Mouse (Mus musculus) limb, embryonic 14.5 days (tissue): ENCODE results near the gene Os9. TPM values are rescaled to one million over a fixed set of nuclear protein-coding genes. Genes with fewer than 3 reads are reported as not detected.
A peak's percentile ranks its signal among the peaks of the same experiment; 100 is the strongest.

Source experiments
- ATAC-seq: fragments of 200-750 bp; cut with Nextera tagmentation; 2 replicates; pipeline ENCODE4 v1.8.0; 2017; ENCODE audit warnings: low read depth, moderate number of reproducible peaks, moderate TSS enrichment; ENCODE audit not compliant: low FRiP score
- DNase-seq: peaks from one replicate; pipeline ENCODE4 v3.0.0-alpha.2; 2015; ENCODE audit warnings: low spot score
- H3K27ac ChIP-seq: fragments of 300-500 bp; sonication (generic); replicated peaks from 2 replicates; pipeline ENCODE4 v1.5.1; 2014; ENCODE audit warnings: low read depth, mild to moderate bottlenecking, low read length, moderate library complexity, mixed read lengths
- H3K27me3 ChIP-seq: fragments of 300-500 bp; sonication (generic); 2 replicates; pipeline ENCODE4 v1.6.1; 2014; ENCODE audit warnings: low read length, mixed read lengths; ENCODE audit not compliant: control insufficient read depth, insufficient read depth
- H3K36me3 ChIP-seq: fragments of 300-500 bp; sonication (generic); 2 replicates; pipeline ENCODE4 v1.6.1; 2014; ENCODE audit warnings: mild to moderate bottlenecking, low read length, moderate library complexity, mixed read lengths; ENCODE audit not compliant: control insufficient read depth, insufficient read depth
- H3K4me1 ChIP-seq: fragments of 300-500 bp; sonication (generic); 2 replicates; pipeline ENCODE4 v1.6.1; 2014; ENCODE audit warnings: antibody characterized with exemption, low read length, mixed read lengths; ENCODE audit not compliant: control insufficient read depth, insufficient read depth
- H3K4me2 ChIP-seq: fragments of 300-500 bp; sonication (generic); replicated peaks from 2 replicates; pipeline ENCODE4 v1.6.1; 2014; ENCODE audit warnings: low read depth, mild to moderate bottlenecking, low read length, moderate library complexity; ENCODE audit not compliant: severe bottlenecking
- H3K4me3 ChIP-seq: fragments of 300-500 bp; sonication (generic); replicated peaks from 2 replicates; pipeline ENCODE4 v1.5.1; 2014; ENCODE audit warnings: low read length
- H3K9ac ChIP-seq: fragments of 300-500 bp; sonication (generic); 2 replicates; pipeline ENCODE4 v1.6.1; 2014; ENCODE audit warnings: mild to moderate bottlenecking, low read depth, low read length, moderate library complexity; ENCODE audit not compliant: severe bottlenecking
- H3K9me3 ChIP-seq: fragments of 300-500 bp; sonication (generic); 2 replicates; pipeline ENCODE4 v1.6.1; 2016; ENCODE audit warnings: low read length; ENCODE audit not compliant: control insufficient read depth
- POLR2A ChIP-seq: fragments of 200-500 bp; IDR thresholded peaks from 2 replicates; pipeline ENCODE4 v1.8.0; 2012; ENCODE audit warnings: inconsistent platforms, mild to moderate bottlenecking, moderate library complexity, borderline replicate concordance; ENCODE audit not compliant: insufficient read depth, insufficient read length; ENCODE audit errors: extremely low read depth
- WGBS: fragments of 180-500 bp; shearing (Covaris S2); extraction: QIAGEN DNeasy Blood & Tissue Kit; methylation state at CpG from one replicate; pipeline ENCODE4 v1.1.7; 2014; 5-methylcytosine and 5-hydroxymethylcytosine counted together
- polyA plus RNA-seq, 2 experiments: library from polyadenylated mRNA; depleted of rRNA in 1 of 2; stranded (reverse) in 1 of 2; unstranded in 1 of 2; fragments of >200 nt; fragmentation: Nextera tagmentation in 1 of 2; extraction: Ambion mirVana in 1 of 2; gene quantifications; 2 replicates each; pipeline versions ENCODE4 v1.2.1 to v1.2.3; 2012 to 2014

The Os9 gene
- 60.6 and 61.0 TPM in 2 replicates for polyA plus RNA-seq (2012; rRNA removed)
- 54.7 and 57.6 TPM in 2 replicates for polyA plus RNA-seq (2014; fragmentation: Nextera tagmentation; extraction: Ambion mirVana)

GRCm38 (mm10) chr10:127121066-127121477 is at the start of gene Os9:
Os9 (minus strand) TSS chr10:127121131.
- Histone ChIP-seq H3K36me3 (peaks cover 25% of the 10 kb centered on the region), H3K4me1 (0 out of 2 replicates have a peak, but pooled peaks cover 2% of the 10 kb centered on the region), H3K27ac (no peak within 1 kb of the TSS), H3K9me3 (no peaks in the 10 kb centered on the region), H3K4me3 (peak within 1 kb of the TSS; percentile 79), H3K9ac (peak within 1 kb of the TSS; percentile 70), H3K27me3 (no peaks in the 10 kb centered on the region), H3K4me2 (peak within 1 kb of the TSS; percentile 93)
- TF ChIP-seq POLR2A = peak; percentile 50; the same call in 1 of the 2 replicates
- WGBS = 0% methylated on average over 19 of the region's 19 CpGs
- peak; percentile 99 for DNase-seq
- ATAC-seq = peak; percentile 99

- H3K9me3 ChIP-seq = no peaks in the 10 kb centered on the region
- no peak for TF ChIP-seq POLR2A
- no peaks in the 10 kb centered on the region; the same call in none of the 2 replicates for H3K4me1 ChIP-seq
- H3K36me3 ChIP-seq = no peaks in the 10 kb centered on the region
- DNase-seq = no peak
- no peak for ATAC-seq
- H3K4me2 ChIP-seq = peak overlapping the region; percentile 75
- 0 out of 2 replicates have a peak overlapping the region, but pooled peaks have one; percentile 25 for H3K9ac ChIP-seq
- no peak overlapping the region for H3K27ac ChIP-seq
- H3K4me3 ChIP-seq = peak overlapping the region; percentile 41
- 3% methylated on average over 22 of the region's 22 CpGs for WGBS
- H3K27me3 ChIP-seq = peaks cover 58% of the 10 kb centered on the region
These were observed 49.1 kb upstream of the Os9 start for GRCm38 (mm10) chr10:127170002-127170401.

GRCm38 (mm10) chr10:127167614-127168192 is 46.8 kb upstream of the Os9 start:
- 30% methylated on average over 10 of the region's 10 CpGs for WGBS
- Histone ChIP-seq H3K4me3 (no peak overlapping the region), H3K4me2 (no peak overlapping the region), H3K27ac (no peak overlapping the region), H3K9ac (no peak overlapping the region), H3K36me3 (no peaks in the 10 kb centered on the region), H3K9me3 (no peaks in the 10 kb centered on the region), H3K27me3 (peaks cover 61% of the 10 kb centered on the region), H3K4me1 (no peaks in the 10 kb centered on the region; the same call in none of the 2 replicates)
- ATAC-seq (no peak), DNase-seq (no peak)
- TF ChIP-seq POLR2A = no peak

- peak overlapping the region; percentile 60; the same call in 1 of the 2 replicates for H3K4me3 ChIP-seq
- DNase-seq (no peak), ATAC-seq (no peak)
- H3K4me2 ChIP-seq = no peak overlapping the region; the same call in 1 of the 2 replicates
- H3K9me3 ChIP-seq = no peaks in the 10 kb centered on the region
- H3K27ac ChIP-seq = no peak overlapping the region
- no peak overlapping the region for H3K9ac ChIP-seq
- H3K36me3 ChIP-seq = no peaks in the 10 kb centered on the region
- WGBS = 23% methylated on average over 15 of the region's 15 CpGs
- H3K27me3 ChIP-seq = peaks cover 61% of the 10 kb centered on the region
- H3K4me1 ChIP-seq = no peaks in the 10 kb centered on the region; the same call in none of the 2 replicates
- no peak for TF ChIP-seq POLR2A
These were observed 46.1 kb upstream of the Os9 start for GRCm38 (mm10) chr10:127166771-127167613.

- no peaks in the 10 kb centered on the region for H3K9me3 ChIP-seq
- WGBS = 2% methylated on average over 11 of the region's 11 CpGs
- no peak overlapping the region for H3K27ac ChIP-seq
- H3K4me3 ChIP-seq = peak overlapping the region; percentile 60
- no peak for DNase-seq
- H3K36me3 ChIP-seq = no peaks in the 10 kb centered on the region
- peak overlapping the region; percentile 67 for H3K9ac ChIP-seq
- peaks cover 61% of the 10 kb centered on the region for H3K27me3 ChIP-seq
- TF ChIP-seq POLR2A = no peak
- peak overlapping the region; percentile 99 for H3K4me2 ChIP-seq
- H3K4me1 ChIP-seq = no peaks in the 10 kb centered on the region; the same call in none of the 2 replicates
- ATAC-seq = no peak
These were observed 45.4 kb upstream of the Os9 start for GRCm38 (mm10) chr10:127166404-127166715.
